Mouse (Mus musculus) gastrocnemius, postnatal 14 days (tissue): Measurements from ENCODE around the gene Dnajc5g. TPM values are rescaled to one million over a fixed set of nuclear protein-coding genes. Genes with fewer than 3 reads are reported as not detected.

Source experiments
- total RNA-seq, 2 experiments: library from RNA; stranded (reverse); gene quantifications; 2 replicates each; pipeline ENCODE4 v1.2.3; 2021

The Dnajc5g gene
- total RNA-seq, 2 experiments from 2014 or later = not detected

Other genes starting within 250 kb of the Dnajc5g start
- gene Tmem214, start 238.3 kb upstream of the Dnajc5g start, total RNA-seq = 10 to 100 TPM; 33.5 to 37.4 TPM
- 1 to 10 TPM; 1.8 to 2.6 TPM for gene Agbl5, start 217.6 kb upstream of the Dnajc5g start, total RNA-seq
- gene Ost4, start 198.5 kb upstream of the Dnajc5g start, total RNA-seq = 100 to 1,000 TPM; 119 to 134 TPM
- 10 to 100 TPM; 25.7 to 31.3 TPM for gene Emilin1, start 192.9 kb upstream of the Dnajc5g start, total RNA-seq
- gene Khk, start 184.9 kb upstream of the Dnajc5g start, total RNA-seq = 10 to 100 TPM; 31.4 to 32.7 TPM
- gene Cgref1, start 160.7 kb upstream of the Dnajc5g start, total RNA-seq = 1 to 10 TPM; 4.5 to 7.7 TPM
- 10 to 100 TPM; 77.5 to 90.5 TPM for gene Preb, start 145.9 kb upstream of the Dnajc5g start, total RNA-seq
- under 1 TPM; 0.35 to 0.66 TPM for gene Tcf23, start 137.6 kb upstream of the Dnajc5g start, total RNA-seq
- gene Atraid, start 58.0 kb upstream of the Dnajc5g start, total RNA-seq = 10 to 100 TPM; 56.7 to 63.5 TPM
- gene Slc5a6, start 57.4 kb upstream of the Dnajc5g start, total RNA-seq = 1 to 10 TPM; 2.5 to 2.8 TPM
- 10 to 100 TPM; 12.3 to 19.9 TPM for gene Cad, start 51.5 kb upstream of the Dnajc5g start, total RNA-seq
- under 1 TPM in 1 of 2 experiments, not detected in 1; 0.10 TPM for gene Slc30a3, start 2.0 kb downstream of the Dnajc5g start, total RNA-seq
- 100 to 1,000 TPM; 190 to 215 TPM for gene Trim54, start 10.4 kb downstream of the Dnajc5g start, total RNA-seq
- gene Ucn, start 32.5 kb downstream of the Dnajc5g start, total RNA-seq = not detected
- 10 to 100 TPM; 33.9 to 37.3 TPM for gene Mpv17, start 48.0 kb downstream of the Dnajc5g start, total RNA-seq
- under 1 TPM; 0.25 to 0.60 TPM for gene Gm29609, start 73.6 kb downstream of the Dnajc5g start, total RNA-seq
- gene Gtf3c2, start 73.9 kb downstream of the Dnajc5g start, total RNA-seq = 10 to 100 TPM; 23.2 to 28.6 TPM
- 10 to 100 TPM; 42.4 to 42.7 TPM for gene Snx17, start 86.9 kb downstream of the Dnajc5g start, total RNA-seq
- 10 to 100 TPM; 44.4 to 48.7 TPM for gene Eif2b4, start 87.1 kb downstream of the Dnajc5g start, total RNA-seq
- gene Zfp513, start 96.0 kb downstream of the Dnajc5g start, total RNA-seq = 1 to 10 TPM; 7.1 TPM
- 10 to 100 TPM; 38.0 to 39.8 TPM for gene Ppm1g, start 114.4 kb downstream of the Dnajc5g start, total RNA-seq
- gene Nrbp1, start 134.6 kb downstream of the Dnajc5g start, total RNA-seq = 10 to 100 TPM; 61.1 to 63.4 TPM
- not detected for gene Gm9970, start 134.9 kb downstream of the Dnajc5g start, total RNA-seq
- 1 to 10 TPM in 1 of 2 experiments, under 1 TPM in 1; 0.47 to 1.9 TPM for gene Krtcap3, start 145.4 kb downstream of the Dnajc5g start, total RNA-seq
- gene Ift172, start 184.8 kb downstream of the Dnajc5g start, total RNA-seq = 10 to 100 TPM; 19.6 to 21.2 TPM
- 1 to 10 TPM; 3.5 to 4.9 TPM for gene Fndc4, start 189.8 kb downstream of the Dnajc5g start, total RNA-seq
- not detected for gene Gckr, start 191.2 kb downstream of the Dnajc5g start, total RNA-seq